Mouse (Mus musculus) natural killer cell, adult 2 months (primary cell): ENCODE data around the gene Ddx11.

Source experiments
- DNase-seq, 2 experiments: peaks; one replicate each; pipeline ENCODE4 v3.0.0; 2022; ENCODE audit warnings: low spot score in 2 of 2

Ddx11 gene

DNA sequence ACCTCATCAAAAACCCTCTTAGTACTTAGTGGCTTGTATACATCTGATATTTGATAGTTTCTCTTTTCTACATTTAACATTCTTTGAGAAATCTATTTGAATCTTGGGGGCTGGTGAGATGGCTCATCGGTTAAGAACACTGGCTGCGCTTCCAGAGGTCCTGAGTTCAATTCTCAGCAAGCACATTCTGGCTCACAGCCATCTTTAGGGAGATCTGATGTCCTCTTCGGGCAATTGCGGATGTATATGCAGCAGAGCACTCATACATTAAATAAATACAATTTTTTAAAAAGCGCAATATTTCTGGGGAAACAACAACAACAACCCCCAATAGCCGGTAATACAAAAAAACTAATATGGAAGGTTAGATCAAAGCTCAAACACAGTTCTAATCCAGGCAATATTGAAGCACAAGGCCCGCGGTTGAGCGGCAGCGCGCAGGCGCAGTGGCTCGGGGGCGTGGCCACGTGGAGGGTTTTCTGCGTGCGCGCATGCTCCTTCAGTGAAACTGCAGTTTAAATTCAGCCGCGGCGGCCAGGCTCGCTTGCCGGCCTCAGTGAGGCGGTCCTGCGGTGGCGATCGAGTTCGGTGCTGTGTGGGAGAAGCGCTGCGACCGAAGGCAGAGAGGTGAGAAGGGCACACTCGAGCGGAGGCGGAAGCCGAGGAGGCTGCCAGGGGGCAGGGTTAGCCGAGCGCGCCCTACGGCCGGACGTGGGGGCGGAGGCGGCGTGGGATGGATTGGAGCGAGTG, at the start of gene Ddx11:
Gene Ddx11, plus strand, starts transcription at position 455 of the 750 bp plus-strand sequence.
- peak; percentile 92 to 93 for DNase-seq

DNA sequence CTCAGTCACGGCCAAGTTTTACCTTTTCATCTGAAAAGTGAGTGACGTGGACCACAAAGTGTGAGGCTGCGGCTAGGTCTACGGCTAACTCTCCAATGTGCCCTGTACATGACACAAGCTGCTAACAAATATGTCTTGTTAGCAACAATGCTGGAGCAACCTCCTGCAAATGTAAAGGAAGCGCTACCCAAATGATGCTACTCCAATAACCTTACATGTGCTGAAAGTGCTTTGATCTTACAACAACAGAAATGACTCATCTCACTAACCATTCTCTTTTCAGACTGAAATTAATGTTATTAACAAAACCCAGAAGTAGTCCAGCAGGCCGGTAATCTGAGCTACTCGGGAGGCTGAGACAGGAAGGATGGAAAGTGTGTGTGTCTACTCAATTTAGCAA, 49.3 kb upstream of the Ddx11 start:
- DNase-seq = no peak

- peak; percentile 20 to 41 for DNase-seq
These were observed 47.5 kb upstream of the Ddx11 start for GRCm38 (mm10) chr17:66075827-66076173.

DNA sequence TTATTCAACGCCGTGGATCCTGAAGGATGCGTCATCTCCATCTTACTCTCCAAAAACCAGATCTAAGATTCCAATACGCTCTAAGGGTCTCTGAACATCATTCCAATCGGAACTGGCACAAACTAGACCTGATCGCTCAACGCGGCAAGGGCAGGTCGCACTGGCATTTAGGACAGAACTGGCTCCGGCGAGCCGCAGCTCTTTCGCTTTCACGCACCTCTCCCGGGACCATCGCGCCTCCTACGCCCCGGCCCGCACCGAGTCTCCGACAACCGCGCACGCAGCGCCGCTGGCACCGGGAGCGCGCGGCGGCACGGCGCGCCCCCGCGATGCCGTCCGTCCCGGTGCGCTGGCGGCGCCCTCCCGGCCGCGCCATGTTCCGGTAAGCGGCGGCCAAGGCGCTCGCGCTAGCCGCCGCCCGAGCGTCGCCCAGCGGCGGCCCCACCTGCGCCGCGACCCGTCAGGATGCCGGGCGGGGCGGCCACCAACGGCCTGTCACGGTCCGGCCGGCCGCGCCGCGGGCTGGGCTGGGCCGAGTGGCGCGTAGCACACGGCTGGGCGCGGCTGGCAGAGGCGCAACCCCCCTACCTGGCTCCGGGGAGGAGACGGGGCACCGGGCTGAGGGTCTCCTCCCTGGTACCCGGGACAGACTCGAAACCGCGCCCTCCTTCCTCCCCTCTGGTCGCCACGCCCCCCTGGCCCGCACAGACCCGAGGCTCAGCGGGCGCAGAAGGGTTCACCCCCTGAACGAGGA, 47.0 kb upstream of the Ddx11 start:
- DNase-seq = peak in 1 of 2 experiments; percentile 32

GRCm38 (mm10) chr17:66076934-66077333, 46.4 kb upstream of the Ddx11 start, which contains the start of gene Ankrd12:
Gene Ankrd12, minus strand, starts transcription at chr17:66077089.
- DNase-seq = peak; percentile 92 to 95

DNA sequence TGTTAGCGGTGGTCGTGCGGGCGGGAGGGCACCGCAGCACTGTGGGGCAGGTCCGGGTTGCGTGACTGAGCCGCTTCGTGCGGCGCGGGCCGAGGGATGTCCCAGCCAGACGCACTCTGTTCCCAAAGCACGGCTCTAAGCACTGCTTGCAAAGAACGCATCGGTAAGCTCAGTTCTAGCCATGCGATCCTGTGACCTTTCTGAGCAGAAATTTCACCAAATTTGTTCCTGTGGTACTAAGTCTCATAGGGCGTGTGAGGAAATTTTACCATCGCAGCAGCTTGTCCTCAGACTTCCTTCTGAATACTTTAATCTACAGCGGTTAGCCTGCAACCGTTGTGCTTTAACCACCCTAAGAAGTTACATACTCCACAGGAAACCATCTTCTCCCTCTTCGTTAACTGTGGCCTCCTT, 45.9 kb upstream of the Ddx11 start:
- DNase-seq = no peak

- no peak for DNase-seq
These were observed 38.8 kb upstream of the Ddx11 start for GRCm38 (mm10) chr17:66084486-66084885.

DNA sequence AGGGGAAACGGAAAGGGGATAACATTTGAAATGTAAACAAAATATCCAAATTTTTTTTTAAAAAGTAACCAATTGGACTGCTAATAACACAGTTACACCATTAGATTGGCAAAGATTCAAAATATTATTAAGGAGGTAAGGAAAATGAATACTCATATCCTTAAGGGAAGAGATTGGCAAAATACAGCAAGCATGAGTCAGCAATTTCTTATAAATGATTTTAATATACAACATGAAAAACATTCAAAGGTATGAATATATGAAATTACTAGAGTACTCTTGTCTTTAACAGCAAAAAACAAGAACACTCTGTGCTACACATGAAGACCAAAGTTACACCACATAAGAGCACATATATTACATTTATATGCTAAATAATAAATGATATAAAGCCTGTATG, 38.3 kb upstream of the Ddx11 start:
- no peak for DNase-seq

DNA sequence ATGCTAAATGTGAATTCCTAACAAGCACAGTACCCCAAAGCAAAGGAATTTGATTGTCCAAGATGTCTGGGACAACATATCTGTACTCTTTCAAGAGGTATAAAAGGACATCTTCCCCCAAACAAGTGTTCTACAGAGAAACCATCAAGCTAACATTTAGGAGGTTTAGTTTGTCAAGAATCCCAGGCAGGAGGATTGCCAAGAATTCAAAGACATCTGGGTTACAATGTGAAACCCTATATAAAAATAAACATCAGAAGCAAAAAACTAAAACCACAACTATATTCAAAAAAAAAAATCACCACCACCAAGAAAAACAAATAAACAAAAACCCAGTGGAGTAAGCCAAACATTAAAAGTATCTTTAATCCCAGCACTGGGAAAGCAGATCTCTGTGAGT, 33.1 kb upstream of the Ddx11 start:
- no peak for DNase-seq

DNA sequence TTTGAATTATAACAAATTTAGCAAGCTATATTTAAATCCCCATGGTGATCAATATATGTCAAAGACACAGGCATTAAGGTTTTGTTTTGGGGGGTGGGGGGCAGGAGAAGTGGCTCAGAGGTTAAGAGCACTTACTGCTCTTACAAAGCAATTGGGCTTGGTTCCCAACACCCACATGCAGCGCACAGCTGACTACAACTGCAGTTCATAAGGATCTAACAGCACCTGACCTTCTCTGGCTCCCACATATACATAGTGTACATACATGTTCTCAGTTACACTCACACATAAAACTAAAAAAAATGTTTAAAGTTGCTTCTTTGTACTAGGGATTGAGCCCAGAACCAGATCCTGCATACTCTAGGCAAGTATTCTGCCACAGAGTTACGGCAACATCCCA, 31.9 kb upstream of the Ddx11 start:
- DNase-seq = no peak

DNA sequence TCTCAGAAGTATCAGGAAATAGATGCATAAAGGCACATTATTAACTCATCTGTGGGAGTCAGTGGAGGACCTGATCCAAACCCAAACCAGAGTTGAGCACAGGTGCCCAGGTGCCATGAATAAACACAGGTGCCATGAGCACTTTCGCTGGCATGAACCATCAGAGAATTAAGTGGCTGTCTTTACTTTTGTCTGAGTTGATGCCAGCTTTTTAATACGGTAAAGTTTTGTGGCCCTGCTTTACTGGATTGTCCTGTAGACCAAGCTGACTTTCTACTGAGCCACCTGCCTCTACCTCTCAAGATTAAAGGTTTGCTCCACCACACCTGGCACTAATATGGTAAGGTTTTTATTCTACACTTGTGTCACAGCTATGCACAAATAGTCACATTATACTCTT, 31.3 kb upstream of the Ddx11 start:
- no peak for DNase-seq

- no peak for DNase-seq
These were observed 30.7 kb upstream of the Ddx11 start for GRCm38 (mm10) chr17:66092664-66093063.

- no peak for DNase-seq
These were observed 22.5 kb upstream of the Ddx11 start for GRCm38 (mm10) chr17:66100566-66101379.

DNA sequence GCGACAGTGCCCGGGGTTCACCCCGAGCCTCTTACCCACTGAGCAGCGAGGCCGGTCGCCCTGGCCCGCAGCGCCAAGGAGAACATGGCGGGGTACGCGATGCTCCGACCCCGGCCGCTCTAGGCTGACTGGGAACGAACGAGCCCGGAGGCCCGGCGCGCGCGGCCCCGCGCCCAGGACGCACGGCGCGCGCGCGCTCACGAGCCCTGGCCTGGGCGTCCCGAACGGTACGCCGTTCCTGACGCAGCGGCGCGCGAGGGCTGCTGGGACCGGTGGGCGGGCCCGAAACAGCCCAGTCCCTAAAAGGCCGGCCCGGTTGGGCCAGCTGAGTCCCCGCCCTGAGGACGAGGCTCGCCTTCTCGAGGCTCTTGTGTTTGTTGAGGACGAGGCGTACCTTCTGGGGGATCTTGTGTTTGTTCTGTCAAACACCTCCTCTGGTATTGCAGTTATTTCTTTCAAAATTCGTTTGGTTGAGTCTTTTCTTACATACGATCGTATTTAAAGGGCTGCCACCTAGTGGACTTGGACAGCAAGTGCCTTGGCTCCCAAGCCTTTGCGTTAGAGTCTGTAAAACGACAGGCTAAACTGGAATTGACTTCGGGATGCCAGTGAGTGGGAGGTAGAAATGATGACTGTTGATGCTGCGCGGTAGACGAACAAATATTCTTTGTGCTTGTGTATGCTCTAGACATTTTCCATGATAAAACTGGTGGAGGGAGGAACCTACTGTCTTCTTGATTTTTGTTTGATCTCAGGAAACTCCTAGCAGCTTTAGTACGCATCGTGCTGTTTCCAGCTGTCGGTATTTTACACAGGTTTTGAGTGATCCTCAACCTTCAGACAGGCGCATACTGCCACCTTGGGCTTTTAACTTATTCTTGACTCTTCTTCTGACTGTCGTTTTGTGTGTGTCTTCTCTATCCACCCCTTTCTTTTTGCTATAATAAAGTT, 21.7 kb upstream of the Ddx11 start, which contains the start of gene Ndufv2:
Gene Ndufv2, minus strand, starts transcription at position 180 of the 951 bp plus-strand sequence.
- peak; percentile 82 to 89 for DNase-seq

- no peak for DNase-seq
These were observed 19.2 kb upstream of the Ddx11 start for GRCm38 (mm10) chr17:66104076-66104475.

GRCm38 (mm10) chr17:66106601-66107267, 16.6 kb upstream of the Ddx11 start:
- DNase-seq = peak; percentile 55 to 73

- DNase-seq = no peak
These were observed 15.9 kb upstream of the Ddx11 start for GRCm38 (mm10) chr17:66107466-66107865.

DNA sequence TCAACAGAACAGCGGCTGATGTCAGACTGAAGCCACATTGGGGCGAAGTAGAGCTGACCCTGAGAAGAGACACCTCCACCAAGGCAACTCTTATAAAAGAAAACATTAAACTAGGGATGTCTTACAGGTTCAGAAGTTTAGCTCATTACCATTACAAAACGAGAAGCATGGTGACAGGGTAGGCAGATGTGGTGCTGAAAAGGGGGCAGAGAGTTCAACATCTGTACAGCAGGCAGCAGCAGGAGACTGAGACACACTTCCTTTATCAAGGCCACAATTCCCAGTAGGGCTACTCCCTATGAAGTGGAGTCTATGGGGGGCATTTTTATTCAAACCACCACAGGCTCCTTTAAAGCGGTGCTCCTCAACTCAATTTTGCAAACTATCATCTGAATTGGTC, 15.1 kb upstream of the Ddx11 start:
- no peak for DNase-seq

DNA sequence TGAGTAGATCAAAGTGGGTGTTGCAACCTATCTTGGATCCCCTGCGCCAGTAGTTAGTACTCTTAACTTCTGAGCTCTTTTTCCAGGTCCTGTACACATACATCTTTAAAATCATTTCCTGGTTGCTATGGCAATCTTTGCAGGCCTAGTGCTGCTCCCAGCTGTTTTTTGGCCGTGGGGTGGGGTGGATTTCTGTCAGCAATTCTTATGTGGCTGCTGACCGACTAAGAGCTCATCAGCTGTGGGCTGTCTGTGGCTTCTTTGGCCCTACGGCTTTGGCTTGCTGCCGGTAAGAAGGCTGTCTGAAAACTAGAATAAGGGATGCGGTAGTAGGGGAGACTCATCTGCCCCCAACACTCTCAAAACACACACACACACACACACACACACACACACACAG, 12.6 kb upstream of the Ddx11 start:
- DNase-seq = peak; percentile 11 to 23

GRCm38 (mm10) chr17:66111402-66111959, 11.8 kb upstream of the Ddx11 start, which contains the start of gene Washc1:
Gene Washc1, plus strand, starts transcription at chr17:66111545.
- peak; percentile 79 to 85 for DNase-seq
